Mouse (Mus musculus): ENCODE results near the gene Wnt10b.

GRCm38 (mm10) chr15:98777005-98777616 lies 839 bp downstream of the Wnt10b start:
- TF ChIP-seq CTCF (IDR thresholded peaks at IDR 0.05; ENCODE audit: control insufficient read depth, insufficient read depth, low read length) (no peak), POLR2A (IDR thresholded peaks at IDR 0.05; ENCODE audit: borderline replicate concordance, control insufficient read depth, low read depth, low read length) (no peak)

Data from bone marrow, adult 2 months (tissue).